Mouse (Mus musculus) spleen, adult 2 months (tissue): ENCODE measurements around the gene Pdss2.

Experiments used
- CTCF ChIP-seq: fragments of 200-500 bp; IDR thresholded peaks from 2 replicates; pipeline ENCODE4 v1.5.1; 2011; ENCODE audit warnings: mild to moderate bottlenecking, inconsistent platforms; ENCODE audit not compliant: insufficient read depth, insufficient read length, insufficient replicate concordance; ENCODE audit errors: extremely low read depth
- POLR2A ChIP-seq: fragments of 200-500 bp; IDR thresholded peaks from 2 replicates; pipeline ENCODE4 v1.6.1; 2011; ENCODE audit warnings: low read depth, low read length, inconsistent platforms

DNA sequence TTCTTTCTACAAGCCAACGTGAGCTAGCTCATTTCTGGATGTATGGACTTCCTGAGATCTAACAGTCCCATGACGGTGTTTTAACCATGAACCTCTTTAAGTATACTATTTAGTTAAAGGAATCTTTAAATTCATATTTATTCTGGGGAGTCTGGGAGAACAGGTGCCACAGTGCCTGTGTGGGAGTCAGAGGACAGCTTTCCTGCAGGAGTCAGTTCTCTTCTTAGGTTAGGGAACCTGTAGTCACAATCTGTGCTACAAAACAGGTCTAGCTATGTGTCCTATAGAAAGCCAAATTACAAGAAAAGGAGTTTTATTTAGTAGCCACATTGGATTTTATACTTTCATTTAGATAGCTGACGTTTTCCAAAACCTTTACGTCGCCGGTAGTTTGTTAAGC, 141.7 kb downstream of the Pdss2 start:
- TF ChIP-seq POLR2A (no peak), CTCF (no peak)
